Mouse (Mus musculus): Measurements from ENCODE around the gene Lsm10. TPM values are rescaled to one million over a fixed set of nuclear protein-coding genes. Genes with fewer than 3 reads are reported as not detected.

The Lsm10 gene
- total RNA-seq, 2 experiments from 2014 or later = 2.2 to 18.0 TPM

Other genes with a start within 250 kb of the Lsm10 start
- gene Csf3r, start 72.1 kb upstream of the Lsm10 start, total RNA-seq (2015; ENCODE audit: low replicate concordance) = 33.2 and 46.1 TPM in 2 replicates
- gene Csf3r, start 72.1 kb upstream of the Lsm10 start, total RNA-seq (2017; ENCODE audit: low replicate concordance) = 11.7 and 14.2 TPM in 2 replicates
- 22.6 and 42.9 TPM in 2 replicates for gene Mrps15, start 49.7 kb upstream of the Lsm10 start, total RNA-seq (2015; ENCODE audit: low replicate concordance)
- gene Mrps15, start 49.7 kb upstream of the Lsm10 start, total RNA-seq (2017; ENCODE audit: low replicate concordance) = 15.5 and 28.0 TPM in 2 replicates
- gene Oscp1, start 38.1 kb upstream of the Lsm10 start, total RNA-seq (2015; ENCODE audit: low replicate concordance) = 1.3 and 14.8 TPM in 2 replicates
- gene Oscp1, start 38.1 kb upstream of the Lsm10 start, total RNA-seq (2017; ENCODE audit: low replicate concordance) = 5.6 and 8.9 TPM in 2 replicates
- gene Stk40, start 7.3 kb downstream of the Lsm10 start, total RNA-seq (2015; ENCODE audit: low replicate concordance) = 4.7 and 10.1 TPM in 2 replicates
- 2.4 and 6.4 TPM in 2 replicates for gene Stk40, start 7.3 kb downstream of the Lsm10 start, total RNA-seq (2017; ENCODE audit: low replicate concordance)
- gene Eva1b, start 51.1 kb downstream of the Lsm10 start, total RNA-seq (2015; ENCODE audit: low replicate concordance) = not detected in 2 replicates
- gene Eva1b, start 51.1 kb downstream of the Lsm10 start, total RNA-seq (2017; ENCODE audit: low replicate concordance) = 0.51 TPM in 1 of 2 replicates, not detected in the other
- 1.8 TPM in 1 of 2 replicates, not detected in the other for gene Sh3d21, start 66.9 kb downstream of the Lsm10 start, total RNA-seq (2015; ENCODE audit: low replicate concordance)
- gene Sh3d21, start 66.9 kb downstream of the Lsm10 start, total RNA-seq (2017; ENCODE audit: low replicate concordance) = 0.90 TPM in 1 of 2 replicates, not detected in the other
- 169 and 213 TPM in 2 replicates for gene Thrap3, start 106.1 kb downstream of the Lsm10 start, total RNA-seq (2015; ENCODE audit: low replicate concordance)
- gene Thrap3, start 106.1 kb downstream of the Lsm10 start, total RNA-seq (2017; ENCODE audit: low replicate concordance) = 298 and 354 TPM in 2 replicates
- gene Map7d1, start 159.7 kb downstream of the Lsm10 start, total RNA-seq (2015; ENCODE audit: low replicate concordance) = 6.7 and 12.3 TPM in 2 replicates
- 6.3 and 8.2 TPM in 2 replicates for gene Map7d1, start 159.7 kb downstream of the Lsm10 start, total RNA-seq (2017; ENCODE audit: low replicate concordance)
- gene Trappc3, start 165.7 kb downstream of the Lsm10 start, total RNA-seq (2015; ENCODE audit: low replicate concordance) = 10.9 and 22.3 TPM in 2 replicates
- gene Trappc3, start 165.7 kb downstream of the Lsm10 start, total RNA-seq (2017; ENCODE audit: low replicate concordance) = 9.2 and 10.8 TPM in 2 replicates
- gene Col8a2, start 190.2 kb downstream of the Lsm10 start, total RNA-seq (2015; ENCODE audit: low replicate concordance) = not detected in 2 replicates
- gene Col8a2, start 190.2 kb downstream of the Lsm10 start, total RNA-seq (2017; ENCODE audit: low replicate concordance) = 0.39 TPM in 1 of 2 replicates, not detected in the other
- 2.2 TPM in 1 of 2 replicates, not detected in the other for gene Adprhl2, start 225.1 kb downstream of the Lsm10 start, total RNA-seq (2015; ENCODE audit: low replicate concordance)
- gene Adprhl2, start 225.1 kb downstream of the Lsm10 start, total RNA-seq (2017; ENCODE audit: low replicate concordance) = 4.7 and 5.5 TPM in 2 replicates
- not detected in 2 replicates for gene Tekt2, start 229.1 kb downstream of the Lsm10 start, total RNA-seq (2015; ENCODE audit: low replicate concordance)
- not detected in 2 replicates for gene Tekt2, start 229.1 kb downstream of the Lsm10 start, total RNA-seq (2017; ENCODE audit: low replicate concordance)

Data from erythroid progenitor cell, adult 5-6 weeks (primary cell).